ENCODE assay signal across 7 mouse cellular contexts in genomic region chr14:76110396-76111221, GRCm38 (mm10). TPM values are rescaled to one million over a fixed set of nuclear protein-coding genes. Genes with fewer than 3 reads are reported as not detected.
DNase-seq lines count a peak whose midpoint lies in the region; ATAC-seq lines count a peak whose summit lies in the region.

Gpalpp1 (minus strand) TSS chr14:76110760.
Nufip1 (plus strand) TSS chr14:76110891.

- ATAC-seq in intestine, embryonic 16.5 days, result peak; percentile 100
- ATAC-seq in midbrain, embryonic 11.5 days (ENCODE audit: low FRiP score), result peak; percentile 99

- intact Hi-C loops in left cerebral cortex, postnatal 36 days (cut with DNase I), result no loop called here

- DNase-seq in adrenal gland, adult 8-10 months, result peak; percentile 89
- peak; percentile 95 for DNase-seq in embryo, embryonic 9.5 days (ENCODE audit: extremely low spot score)
- DNase-seq in gastrocnemius, postnatal 4 days (ENCODE audit: low spot score in 2 of 2), result peak; percentile 62 to 86
- DNase-seq in left cerebral cortex, postnatal 36 days (ENCODE audit: low spot score in 2 of 2), result peak; percentile 93
- peak; percentile 98 for DNase-seq in midbrain, embryonic 11.5 days (ENCODE audit: low spot score, missing footprints)
- peak; percentile 89 for DNase-seq in skeletal muscle tissue, adult 2 months (ENCODE audit: low read depth, low spot score)

- no peaks in the 10 kb centered on the region for H3K9me3 ChIP-seq in intestine, embryonic 16.5 days (ENCODE audit: control insufficient read depth, low read length)
- no peaks in the 10 kb centered on the region for H3K9me3 ChIP-seq in midbrain, embryonic 11.5 days (ENCODE audit: control insufficient read depth, low read length)

- H3K36me3 ChIP-seq in intestine, embryonic 16.5 days (ENCODE audit: control insufficient read depth, insufficient read depth, low read length), result peaks cover 3% of the 10 kb centered on the region; the same call in 1 of the 2 replicates
- no peaks in the 10 kb centered on the region; the same call in 1 of the 2 replicates for H3K36me3 ChIP-seq in midbrain, embryonic 11.5 days (ENCODE audit: control insufficient read depth, insufficient read depth, low read length)

- peaks cover 10% of the 10 kb centered on the region for H3K4me1 ChIP-seq in intestine, embryonic 16.5 days (ENCODE audit: control insufficient read depth, insufficient read depth, low read length)
- H3K4me1 ChIP-seq in midbrain, embryonic 11.5 days (ENCODE audit: control insufficient read depth, insufficient read depth, low read length), result peaks cover 10% of the 10 kb centered on the region

- no peaks in the 10 kb centered on the region for H3K27me3 ChIP-seq in intestine, embryonic 16.5 days (replicated peaks; ENCODE audit: control insufficient read depth, insufficient read depth, low read length)
- no peaks in the 10 kb centered on the region for H3K27me3 ChIP-seq in midbrain, embryonic 11.5 days (ENCODE audit: control insufficient read depth, insufficient read depth, low read length)

- peak within 1 kb of the TSS; percentile 93 for H3K9ac ChIP-seq in intestine, embryonic 16.5 days (ENCODE audit: low read depth, low read length)
- H3K9ac ChIP-seq in midbrain, embryonic 11.5 days (ENCODE audit: low read length), result peak within 1 kb of the TSS; percentile 79

- peak within 1 kb of the TSS; percentile 89 for H3K27ac ChIP-seq in intestine, embryonic 16.5 days (ENCODE audit: low read length)
- H3K27ac ChIP-seq in midbrain, embryonic 11.5 days (ENCODE audit: low read depth, low read length), result peak within 1 kb of the TSS; percentile 61; the same call in 1 of the 2 replicates

- under 1% methylated on average over 69 of the region's 69 CpGs for WGBS in intestine, embryonic 16.5 days
- WGBS in midbrain, embryonic 11.5 days, result under 1% methylated on average over 69 of the region's 69 CpGs

- peak within 1 kb of the TSS; percentile 81 for H3K4me3 ChIP-seq in intestine, embryonic 16.5 days (ENCODE audit: low read length)
- peak within 1 kb of the TSS; percentile 93 for H3K4me3 ChIP-seq in midbrain, embryonic 11.5 days (ENCODE audit: low read depth, low read length)

- peak within 1 kb of the TSS; percentile 77 for H3K4me2 ChIP-seq in intestine, embryonic 16.5 days (ENCODE audit: low read depth, low read length)
- H3K4me2 ChIP-seq in midbrain, embryonic 11.5 days, result peak within 1 kb of the TSS; percentile 86

RNA-seq across cellular contexts. Expression of gene Gpalpp1, which starts in this region (rescaled TPM):
- 10 to 100 TPM; 19.0 to 25.2 (median 22.3) TPM for total RNA-seq in adrenal gland, adult 8-10 months (2022)
- 10 to 100 TPM in 1 of 2 experiments, 1 to 10 TPM in 1; 9.0 to 10.4 TPM for total RNA-seq in gastrocnemius, postnatal 4 days (2021)
- 9.0 and 9.8 TPM in 2 replicates for polyA plus RNA-seq in intestine, embryonic 16.5 days (2015; fragmentation: Nextera tagmentation; extraction: Ambion mirVana)
- 10 to 100 TPM; 22.2 to 22.8 TPM for total RNA-seq in left cerebral cortex, postnatal 36 days (2021)
- 19.9 and 21.2 TPM in 2 replicates for polyA plus RNA-seq in midbrain, embryonic 11.5 days (2014; fragmentation: Nextera tagmentation; extraction: Ambion mirVana)

RNA-seq across cellular contexts. Expression of gene Nufip1, which starts in this region (rescaled TPM):
- 1 to 10 TPM; 7.5 to 8.4 (median 8.0) TPM for total RNA-seq in adrenal gland, adult 8-10 months (2022)
- 1 to 10 TPM; 6.3 TPM for total RNA-seq in gastrocnemius, postnatal 4 days (2021)
- polyA plus RNA-seq in intestine, embryonic 16.5 days (2015; fragmentation: Nextera tagmentation; extraction: Ambion mirVana), result 13.6 and 15.0 TPM in 2 replicates
- total RNA-seq in left cerebral cortex, postnatal 36 days (2021), result 1 to 10 TPM; 6.7 to 8.6 TPM
- 19.2 and 19.3 TPM in 2 replicates for polyA plus RNA-seq in midbrain, embryonic 11.5 days (2014; fragmentation: Nextera tagmentation; extraction: Ambion mirVana)

Comparison
In these comparisons a context has a peak if more than half of its experiments do, and no peak if none do; other contexts are left out.
1. Peak in every context shown above with its lines: DNase-seq, ATAC-seq, H3K4me3 ChIP-seq and H3K27ac ChIP-seq.